Mouse (Mus musculus) spleen, postnatal 14 days (tissue): ENCODE measurements around the gene Fxr2.
"Not testable (repeated sequence)": the region's sequence is repeated elsewhere in the genome, so short reads cannot be mapped to it uniquely, and the experiment has no call there.

Experiments
- DNase-seq, 2 experiments: peaks; one replicate each; pipeline ENCODE4 v3.0.0; 2021 to 2022; ENCODE audit warnings: low spot score in 2 of 2

Fxr2 gene

GRCm38 (mm10) chr11:69610899-69611298, 21.9 kb upstream of the Fxr2 start:
- DNase-seq = no peak

DNA sequence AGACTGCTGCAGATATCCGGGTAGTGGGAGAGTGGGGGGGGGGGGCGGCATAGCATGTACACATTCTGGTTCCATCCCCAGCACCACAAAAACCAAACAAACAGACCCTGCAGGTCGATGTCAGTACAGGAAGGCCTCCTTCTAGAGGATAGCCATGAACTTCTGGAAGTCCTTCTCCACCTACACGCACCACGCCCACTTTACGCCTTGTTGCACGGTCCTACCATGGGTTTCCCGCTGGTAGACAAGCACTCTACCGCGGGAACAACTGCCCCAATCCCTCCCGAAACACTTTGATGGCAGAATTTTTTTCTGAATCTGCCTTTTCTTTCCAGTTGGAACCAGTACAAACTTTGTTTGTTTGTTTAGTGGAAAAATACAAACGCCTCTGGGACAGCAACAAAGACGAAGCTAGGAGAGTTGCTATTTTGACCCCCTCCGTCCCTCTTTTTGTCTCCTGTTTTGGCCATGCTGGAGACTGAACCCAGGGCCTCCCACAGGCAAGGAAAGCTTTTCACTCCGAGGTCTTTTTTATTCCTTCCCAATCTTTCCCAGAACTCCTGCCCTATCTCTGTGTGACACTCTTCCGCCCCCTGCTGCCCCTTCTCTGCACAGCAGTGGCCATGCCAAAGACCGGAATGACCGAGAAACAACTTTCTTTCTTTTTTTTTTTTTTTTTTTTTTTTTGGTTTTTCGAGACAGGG, 19.1 kb upstream of the Fxr2 start:
- DNase-seq = peak; percentile 64 to 77

- DNase-seq = not testable (repeated sequence)
These were observed 18.6 kb upstream of the Fxr2 start for GRCm38 (mm10) chr11:69614257-69614588.

DNA sequence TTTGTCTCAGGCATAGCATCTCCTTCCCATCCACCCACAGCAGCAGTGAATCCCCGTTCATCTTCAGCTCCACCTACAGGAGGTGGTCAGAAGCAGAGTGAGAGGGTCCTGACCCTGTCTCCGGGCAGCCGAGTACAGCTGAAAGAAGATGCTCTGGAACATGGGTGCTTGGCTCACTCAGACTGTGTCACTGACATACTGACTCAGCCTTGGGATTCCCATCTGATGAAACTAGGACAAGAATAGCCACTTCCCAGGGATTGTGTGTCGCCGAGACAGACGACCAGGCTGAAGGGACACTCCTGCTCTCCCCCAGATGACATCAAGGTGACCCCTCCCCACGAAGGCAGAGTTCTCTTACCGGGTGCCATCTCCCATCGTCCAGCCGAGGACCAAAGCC, 16.0 kb upstream of the Fxr2 start:
- DNase-seq = no peak

- no peak for DNase-seq
These were observed 15.0 kb upstream of the Fxr2 start, which contains the start of gene Shbg for GRCm38 (mm10) chr11:69617805-69618204. Gene Shbg (minus strand): TSS chr11:69617905.

DNA sequence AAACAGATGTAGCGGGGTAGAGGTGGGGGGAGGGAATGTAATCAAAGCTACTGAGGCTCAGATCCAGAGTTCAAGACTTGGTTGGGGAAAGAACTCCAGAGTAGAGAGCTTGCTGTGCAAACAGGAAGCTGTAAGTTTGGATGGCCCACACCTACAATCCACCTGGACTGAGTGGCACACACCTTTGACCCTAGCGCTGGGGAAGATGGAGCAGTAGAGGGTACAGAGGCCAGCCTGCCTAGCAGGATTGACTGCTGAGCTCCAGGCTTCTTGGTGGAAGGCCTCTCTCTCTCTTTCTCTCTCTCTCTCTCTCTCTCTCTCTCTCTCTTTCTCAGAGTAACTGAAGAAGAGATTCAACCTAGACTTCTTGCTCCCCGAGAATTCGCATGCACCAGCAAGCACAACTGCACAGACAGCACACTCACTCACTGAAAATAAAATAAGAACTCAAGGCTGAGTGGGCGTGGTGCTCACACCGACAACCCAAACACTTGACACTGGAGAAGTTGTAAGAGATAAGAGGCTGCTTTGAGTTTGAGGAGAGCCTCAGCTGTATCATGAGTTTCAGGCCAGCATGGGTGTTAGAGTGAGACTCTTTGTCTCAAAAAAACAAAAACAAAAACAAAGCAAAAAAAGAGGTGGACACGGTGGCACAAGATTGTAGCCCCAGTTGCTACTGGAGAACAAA, 12.3 kb upstream of the Fxr2 start:
- no peak for DNase-seq

DNA sequence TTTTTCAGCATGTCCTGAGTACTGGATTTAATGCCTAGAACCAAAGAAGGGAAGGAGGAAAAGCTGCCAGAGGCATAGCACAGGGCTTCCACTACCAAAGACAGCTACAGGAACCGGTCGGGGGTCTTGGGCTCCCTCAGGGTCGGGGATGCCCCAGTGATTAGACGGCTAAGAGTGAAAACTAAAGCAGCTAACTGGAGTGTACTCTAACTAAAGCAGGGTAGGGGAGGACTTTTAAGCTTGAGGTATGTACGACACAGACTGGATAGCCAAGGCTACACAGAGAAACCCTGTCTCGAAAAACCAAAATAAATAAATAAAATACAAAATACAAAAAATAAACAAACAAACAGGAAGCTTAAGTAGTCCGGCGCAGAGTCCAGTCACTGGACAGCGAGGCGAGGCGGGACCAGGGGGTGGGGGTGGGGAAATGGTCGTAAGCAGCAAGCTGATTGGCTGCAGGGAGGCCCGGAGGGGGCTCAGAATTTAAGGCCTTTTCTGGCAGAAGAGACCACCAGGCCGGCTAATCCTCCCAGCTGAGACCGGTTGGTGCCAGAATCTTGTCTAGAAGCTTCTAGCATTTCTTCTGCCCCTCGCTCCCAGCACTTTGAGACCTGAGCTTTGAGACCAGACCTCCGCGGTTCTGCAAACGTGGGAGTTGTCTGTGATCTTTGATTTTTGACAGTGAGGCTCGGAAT, 11.1 kb upstream of the Fxr2 start, which contains the start of gene Sat2:
TSS of gene Sat2 (plus strand) at position 454 of the 698 bp plus-strand sequence.
- DNase-seq = no peak

GRCm38 (mm10) chr11:69622406-69622805, 10.4 kb upstream of the Fxr2 start:
- DNase-seq = no peak

DNA sequence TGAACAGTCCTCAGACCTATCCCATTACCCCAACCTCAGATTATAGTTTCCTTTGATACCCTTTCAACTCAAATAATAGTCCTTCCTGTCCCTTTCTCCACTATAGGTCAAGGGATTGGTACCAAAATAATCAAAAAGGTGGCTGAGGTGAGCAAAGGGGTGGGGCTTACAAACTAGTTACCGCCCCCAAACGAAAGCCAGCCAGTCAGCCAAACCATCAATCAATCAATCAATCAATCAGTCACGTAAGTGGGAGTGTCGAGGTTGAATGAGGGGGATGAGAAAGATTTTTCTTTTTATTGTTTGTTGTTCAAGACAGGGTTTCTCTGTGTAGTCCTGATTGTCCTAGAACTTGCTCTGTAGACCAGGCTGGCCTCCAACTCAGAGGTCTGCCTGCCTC, 9.8 kb upstream of the Fxr2 start:
- DNase-seq = no peak

DNA sequence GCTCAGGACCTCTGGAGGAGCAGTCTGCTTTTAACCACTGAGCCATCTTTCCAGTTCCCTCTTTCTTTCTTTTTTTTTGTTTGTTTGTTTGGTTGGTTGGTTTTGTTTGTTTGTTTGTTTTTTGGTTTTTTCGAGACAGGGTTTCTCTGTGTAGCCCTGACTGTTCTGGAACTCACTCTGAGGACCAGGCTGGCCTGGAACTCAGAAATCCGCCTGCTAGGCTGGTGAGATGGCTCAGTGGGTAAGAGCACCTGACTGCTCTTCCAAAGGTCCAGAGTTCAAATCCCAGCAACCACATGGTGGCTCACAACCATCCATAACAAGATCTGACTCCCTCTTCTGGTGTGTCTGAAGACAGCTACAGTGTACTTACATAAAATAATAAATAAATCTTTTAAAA, 8.5 kb upstream of the Fxr2 start:
- DNase-seq = not testable (repeated sequence)

DNA sequence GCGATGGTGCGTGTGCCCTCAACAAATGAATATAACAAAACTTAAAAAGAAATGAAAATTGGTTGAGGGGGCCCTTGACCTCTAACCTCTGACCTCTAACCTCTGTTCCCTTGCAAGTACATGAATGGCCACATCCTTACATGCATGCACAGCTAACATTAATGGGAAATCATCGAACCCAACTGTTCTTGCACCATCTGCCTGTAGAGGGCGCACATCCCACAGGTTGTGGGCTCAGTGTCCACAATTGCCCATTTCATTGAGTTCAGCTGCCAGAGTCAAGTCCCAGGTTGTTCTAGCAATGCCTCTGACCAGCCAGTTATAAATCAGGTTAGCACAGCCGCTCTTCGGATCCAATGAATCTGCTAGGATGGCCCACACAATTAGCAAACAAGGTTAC, 4.5 kb upstream of the Fxr2 start:
- DNase-seq = peak; percentile 62 to 77

DNA sequence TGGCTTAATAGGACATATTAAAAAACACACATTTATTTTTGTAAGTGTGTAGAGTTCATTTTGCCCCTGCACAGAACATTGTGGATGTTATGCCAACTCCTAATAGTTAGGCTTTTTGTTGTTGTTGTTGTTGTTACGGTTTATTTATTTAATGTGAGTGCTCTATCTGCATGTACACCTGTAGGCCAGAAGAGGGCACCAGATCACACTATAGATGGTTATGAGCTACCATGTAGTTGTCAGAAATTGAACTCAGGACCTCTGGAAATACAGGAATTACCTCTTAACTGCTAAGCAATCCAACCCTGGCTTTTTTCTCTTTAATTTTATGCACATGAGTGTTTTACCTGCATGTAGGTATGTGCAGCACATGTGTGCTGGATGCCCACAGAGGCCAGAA, 3.0 kb upstream of the Fxr2 start:
- no peak for DNase-seq

DNA sequence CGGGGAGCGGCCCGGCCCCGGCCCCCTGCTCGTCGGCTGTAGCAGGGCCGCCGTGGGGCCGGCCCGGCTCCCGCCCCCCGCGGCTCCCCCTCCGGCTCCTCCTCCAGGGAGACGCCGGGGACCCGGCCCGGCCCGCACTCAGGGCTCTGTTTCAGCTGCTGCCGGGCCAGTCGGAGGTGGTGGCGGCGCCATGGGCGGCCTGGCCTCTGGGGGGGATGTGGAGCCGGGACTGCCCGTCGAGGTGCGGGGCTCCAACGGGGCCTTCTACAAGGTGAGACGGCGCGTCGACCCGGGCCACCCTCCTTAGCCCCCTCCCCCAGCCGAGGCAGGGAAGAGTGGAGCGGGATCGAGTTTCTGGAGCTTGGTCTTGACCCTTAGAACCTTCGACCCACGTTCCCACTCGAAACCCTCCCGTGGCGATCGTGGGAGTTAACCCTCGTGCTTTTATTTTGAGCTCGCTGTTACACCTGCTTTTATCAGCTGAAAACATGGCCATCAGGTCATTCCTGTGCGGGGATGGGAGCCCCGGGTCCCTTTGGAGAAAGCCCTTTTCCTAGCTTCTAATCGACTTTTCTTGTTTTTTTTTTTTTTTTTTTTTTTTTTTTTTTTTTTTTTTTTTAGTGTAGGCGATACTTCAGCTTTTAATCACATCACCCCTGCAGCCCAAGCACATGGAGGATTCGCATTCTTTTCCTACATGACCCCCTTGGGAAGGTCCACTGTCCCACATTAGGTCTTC, 507 bp downstream of the Fxr2 start:
- peak in 1 of 2 experiments; percentile 60 for DNase-seq

DNA sequence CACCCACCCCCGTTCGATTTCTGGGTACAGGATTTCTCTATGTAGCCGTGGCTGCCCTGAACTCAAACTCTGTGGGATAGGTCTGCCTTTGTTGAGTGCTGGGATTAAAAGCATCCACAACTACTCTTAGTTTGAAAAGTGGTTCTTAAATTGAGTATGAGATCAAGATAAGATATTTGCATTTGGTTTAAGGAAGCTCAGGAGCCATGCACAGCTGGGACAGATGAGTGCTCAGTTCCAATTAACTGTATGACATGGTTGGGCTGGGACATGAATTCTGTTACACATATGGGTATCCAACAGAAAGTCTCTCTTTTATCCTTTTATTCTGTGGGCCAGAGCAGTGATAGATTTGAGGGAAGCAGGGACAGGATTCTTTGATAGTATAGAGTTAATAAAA, 2.7 kb downstream of the Fxr2 start:
- no peak for DNase-seq

DNA sequence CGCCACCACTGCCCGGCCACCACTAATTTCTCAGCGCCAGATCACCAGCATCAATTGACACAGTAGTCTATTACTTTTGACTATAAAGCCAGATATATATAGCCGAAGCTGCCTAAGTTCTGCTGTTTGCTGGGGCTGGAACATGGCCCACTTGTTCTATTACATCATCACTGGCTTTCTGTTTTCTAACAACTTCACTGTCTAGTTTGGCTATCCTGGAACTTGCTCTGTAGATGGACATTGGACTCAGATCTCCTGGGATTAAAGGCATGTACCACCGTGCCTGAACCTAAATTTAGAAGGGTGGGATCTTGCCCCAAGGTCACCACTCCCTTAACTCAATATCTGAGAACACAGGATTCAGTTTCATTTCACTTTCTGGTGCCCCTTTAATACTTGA, 13.1 kb downstream of the Fxr2 start:
- DNase-seq = no peak

- DNase-seq = no peak
These were observed 20.6 kb downstream of the Fxr2 start for GRCm38 (mm10) chr11:69653399-69653798.

DNA sequence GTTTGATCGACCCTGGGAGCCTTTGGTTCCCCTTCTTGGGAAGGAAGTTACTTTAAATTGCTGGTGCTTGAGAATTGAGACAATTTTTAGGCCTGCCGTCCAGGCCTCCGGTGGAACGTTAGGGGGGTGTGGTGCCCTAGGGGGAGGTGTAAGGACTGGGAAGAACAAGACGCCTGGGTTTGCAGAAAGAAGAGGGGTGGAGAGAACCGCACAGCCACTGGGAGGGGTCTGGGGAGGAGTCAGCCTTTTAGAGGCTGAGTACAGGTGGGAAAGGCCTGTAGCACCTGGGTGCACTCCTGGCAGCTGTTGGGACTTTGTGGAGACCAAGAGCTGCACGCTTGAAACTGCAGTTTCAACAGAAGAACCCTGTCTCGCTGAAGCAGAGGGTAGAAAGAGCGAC, 22.0 kb downstream of the Fxr2 start:
- DNase-seq = no peak

DNA sequence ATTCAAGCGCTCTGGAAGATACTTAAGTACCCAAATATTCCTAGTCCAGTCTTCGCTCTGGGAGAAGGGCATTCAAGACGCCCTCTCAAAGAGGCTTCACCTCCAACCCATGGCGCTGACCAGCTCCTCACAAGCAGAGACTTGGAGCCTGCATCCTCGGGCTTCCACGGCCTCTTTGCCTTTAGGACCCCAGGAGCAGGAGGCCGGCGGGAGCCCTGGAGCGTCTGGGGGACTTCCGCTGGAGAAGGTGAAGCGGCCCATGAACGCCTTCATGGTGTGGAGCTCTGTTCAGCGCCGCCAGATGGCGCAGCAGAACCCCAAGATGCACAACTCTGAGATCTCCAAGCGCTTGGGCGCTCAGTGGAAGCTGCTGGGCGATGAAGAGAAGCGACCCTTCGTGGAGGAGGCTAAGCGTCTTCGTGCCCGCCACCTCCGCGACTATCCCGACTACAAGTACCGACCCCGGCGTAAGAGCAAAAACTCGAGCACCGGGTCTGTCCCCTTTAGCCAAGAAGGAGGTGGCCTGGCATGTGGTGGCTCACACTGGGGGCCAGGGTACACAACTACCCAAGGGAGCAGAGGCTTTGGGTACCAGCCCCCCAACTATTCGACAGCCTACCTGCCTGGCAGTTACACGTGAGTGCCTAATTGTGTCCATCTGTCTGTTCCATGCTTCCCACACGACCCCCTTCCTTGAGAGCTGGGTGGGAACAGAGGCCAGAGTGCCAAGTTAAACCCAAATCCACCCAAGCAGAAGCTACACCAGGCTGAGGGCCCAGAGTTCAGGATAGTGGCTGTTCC, 22.7 kb downstream of the Fxr2 start, which contains the start of gene Sox15:
TSS of gene Sox15 (plus strand) at position 51 of the 801 bp plus-strand sequence.
- peak in 1 of 2 experiments; percentile 27 for DNase-seq

- no peak for DNase-seq
These were observed 23.3 kb downstream of the Fxr2 start for GRCm38 (mm10) chr11:69656065-69656455.

GRCm38 (mm10) chr11:69656617-69657461, 24.0 kb downstream of the Fxr2 start:
- DNase-seq = peak in 1 of 2 experiments; percentile 49
